Mouse (Mus musculus): ENCODE data around the gene Fbn1. TPM values are rescaled to one million over a fixed set of nuclear protein-coding genes. Genes with fewer than 3 reads are reported as not detected.

Gene Fbn1
- polyA plus RNA-seq, 1 experiment from 2014 or later = 16.8 TPM

DNA sequence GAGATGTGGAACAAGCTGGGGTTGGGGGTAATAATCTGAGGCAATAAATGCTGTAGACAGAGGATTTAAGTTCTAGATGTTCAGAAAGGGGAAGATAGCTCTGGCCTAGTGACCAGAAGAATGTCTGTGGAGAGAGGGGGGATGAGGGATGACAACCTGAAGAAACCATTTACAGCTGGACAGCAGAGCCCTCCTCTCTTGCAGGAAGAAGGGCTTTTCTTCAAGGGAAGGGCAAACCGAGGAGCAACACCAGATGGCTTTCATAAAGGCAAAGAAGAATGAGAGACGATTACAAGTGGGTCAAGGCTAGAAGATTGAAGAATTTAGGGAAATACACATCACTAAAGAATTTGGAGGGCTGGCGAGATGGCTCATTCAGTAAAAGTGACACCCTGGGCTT, 6.6 kb upstream of the Fbn1 start:
- DNase-seq (ENCODE audit: low spot score) = no peak
- H3K4me1 ChIP-seq = peaks cover 20% of the 10 kb centered on the region
- peak overlapping the region; percentile 36; the same call in 1 of the 2 replicates for H3K27ac ChIP-seq
- H3K27me3 ChIP-seq (ENCODE audit: insufficient read depth, poor library complexity, severe bottlenecking) = no peaks in the 10 kb centered on the region
- no peaks in the 10 kb centered on the region for H3K36me3 ChIP-seq
- 60% methylated on average over 3 of the region's 3 CpGs for WGBS
- H3K4me3 ChIP-seq = no peak overlapping the region
- no peaks in the 10 kb centered on the region for H3K9me3 ChIP-seq

DNA sequence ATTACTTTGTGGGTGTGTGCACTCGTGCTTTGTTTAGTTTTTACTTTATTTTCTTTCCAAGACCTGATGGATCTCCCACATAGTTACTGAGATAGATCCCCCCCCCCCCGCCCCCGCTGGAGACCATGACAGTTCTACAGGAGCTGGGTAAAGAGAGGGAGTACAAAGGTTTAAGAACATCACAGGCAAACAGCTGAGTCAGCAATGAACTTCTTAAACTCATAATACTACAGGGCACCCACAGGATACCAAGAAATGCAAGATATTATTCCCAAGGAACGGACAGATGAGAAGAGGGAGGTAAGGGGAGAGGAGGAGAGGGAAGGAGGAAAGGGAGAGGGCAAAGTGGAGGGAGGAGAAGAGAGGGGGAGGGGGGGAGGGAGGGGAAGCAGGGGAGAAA, 4.8 kb upstream of the Fbn1 start:
- Histone ChIP-seq H3K27ac (no peak overlapping the region), H3K9me3 (no peaks in the 10 kb centered on the region), H3K4me3 (no peak overlapping the region), H3K4me1 (peaks cover 20% of the 10 kb centered on the region), H3K27me3 (ENCODE audit: insufficient read depth, poor library complexity, severe bottlenecking) (peaks cover 11% of the 10 kb centered on the region), H3K36me3 (no peaks in the 10 kb centered on the region)
- 83% methylated on average over 4 of the region's 4 CpGs for WGBS
- no peak for DNase-seq (ENCODE audit: low spot score)

DNA sequence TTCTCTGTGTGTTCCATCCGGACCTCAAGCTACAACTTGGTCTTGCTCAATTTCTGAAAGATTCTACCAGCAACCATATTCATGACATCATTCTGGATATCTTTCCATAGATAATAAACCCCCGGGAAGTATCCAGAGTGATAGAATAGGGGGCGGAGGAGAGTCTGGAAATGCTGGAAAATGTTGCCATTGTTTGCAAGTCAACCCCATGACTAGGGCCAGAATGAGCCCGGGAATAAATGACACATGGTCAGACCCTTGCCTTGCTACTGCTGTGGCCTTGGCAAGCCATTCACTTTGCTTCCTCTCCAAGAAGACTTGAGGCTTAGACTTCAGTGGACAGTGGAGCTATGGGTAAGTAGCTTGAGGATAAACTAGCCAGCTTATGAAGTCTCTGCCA, 4.1 kb upstream of the Fbn1 start:
- H3K27ac ChIP-seq = no peak overlapping the region
- H3K9me3 ChIP-seq = no peaks in the 10 kb centered on the region
- DNase-seq (ENCODE audit: low spot score) = no peak
- H3K36me3 ChIP-seq = no peaks in the 10 kb centered on the region
- peaks cover 21% of the 10 kb centered on the region for H3K4me1 ChIP-seq
- WGBS = 65% methylated on average over 4 of the region's 4 CpGs
- H3K4me3 ChIP-seq = no peak overlapping the region
- H3K27me3 ChIP-seq (ENCODE audit: insufficient read depth, poor library complexity, severe bottlenecking) = peaks cover 18% of the 10 kb centered on the region

DNA sequence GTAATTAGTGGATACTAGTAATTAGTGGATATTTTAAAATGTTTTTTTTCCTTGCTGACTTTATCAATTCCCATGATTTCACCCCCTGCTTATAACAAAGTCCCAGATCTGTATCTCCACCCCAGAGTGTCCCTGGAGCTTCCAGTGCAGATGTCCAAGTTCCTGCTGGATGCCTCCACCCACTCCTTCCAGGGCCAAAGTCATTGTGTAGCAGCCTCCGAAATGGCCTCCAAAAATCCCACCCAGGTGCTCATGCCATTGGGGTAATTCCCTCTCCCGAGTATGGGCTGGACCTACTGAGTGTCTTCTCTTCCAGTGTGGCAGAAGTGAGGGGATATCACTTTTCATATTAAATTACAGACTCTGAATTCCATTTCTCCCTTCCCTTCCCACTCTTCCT, 3.0 kb upstream of the Fbn1 start:
- Histone ChIP-seq H3K36me3 (no peaks in the 10 kb centered on the region), H3K27ac (no peak overlapping the region), H3K4me3 (no peak overlapping the region), H3K27me3 (ENCODE audit: insufficient read depth, poor library complexity, severe bottlenecking) (peaks cover 20% of the 10 kb centered on the region), H3K4me1 (peaks cover 22% of the 10 kb centered on the region), H3K9me3 (no peaks in the 10 kb centered on the region)
- WGBS = 73% methylated on average over 2 of the region's 2 CpGs
- DNase-seq (ENCODE audit: low spot score) = peak; percentile 35

DNA sequence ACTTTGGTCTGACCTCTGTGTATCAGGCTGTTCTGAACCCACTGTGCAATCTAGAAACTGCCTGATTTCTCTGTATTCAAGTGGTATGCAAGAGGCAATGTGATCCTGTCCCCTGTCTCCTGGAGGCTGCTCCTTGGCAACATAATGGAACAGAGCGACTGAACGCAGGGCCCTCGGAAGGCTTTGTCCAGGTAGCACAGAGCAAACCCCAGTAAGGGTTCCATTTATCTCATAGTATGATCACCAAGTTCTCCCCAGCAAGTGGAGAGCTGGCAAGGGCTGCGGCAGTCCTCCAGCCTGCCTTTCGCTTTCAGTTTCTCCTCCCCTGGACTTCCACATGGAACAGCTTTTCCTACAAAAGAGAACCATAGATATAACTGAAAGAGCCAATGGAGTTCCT, 588 bp upstream of the Fbn1 start:
- Histone ChIP-seq H3K27ac (0 out of 2 replicates have a peak overlapping the region, but pooled peaks have one; percentile 29), H3K9me3 (no peaks in the 10 kb centered on the region), H3K27me3 (ENCODE audit: insufficient read depth, poor library complexity, severe bottlenecking) (peaks cover 20% of the 10 kb centered on the region), H3K4me3 (no peak overlapping the region), H3K4me1 (peaks cover 29% of the 10 kb centered on the region), H3K36me3 (no peaks in the 10 kb centered on the region)
- WGBS = 84% methylated on average over 5 of the region's 5 CpGs
- no peak for DNase-seq (ENCODE audit: low spot score)

DNA sequence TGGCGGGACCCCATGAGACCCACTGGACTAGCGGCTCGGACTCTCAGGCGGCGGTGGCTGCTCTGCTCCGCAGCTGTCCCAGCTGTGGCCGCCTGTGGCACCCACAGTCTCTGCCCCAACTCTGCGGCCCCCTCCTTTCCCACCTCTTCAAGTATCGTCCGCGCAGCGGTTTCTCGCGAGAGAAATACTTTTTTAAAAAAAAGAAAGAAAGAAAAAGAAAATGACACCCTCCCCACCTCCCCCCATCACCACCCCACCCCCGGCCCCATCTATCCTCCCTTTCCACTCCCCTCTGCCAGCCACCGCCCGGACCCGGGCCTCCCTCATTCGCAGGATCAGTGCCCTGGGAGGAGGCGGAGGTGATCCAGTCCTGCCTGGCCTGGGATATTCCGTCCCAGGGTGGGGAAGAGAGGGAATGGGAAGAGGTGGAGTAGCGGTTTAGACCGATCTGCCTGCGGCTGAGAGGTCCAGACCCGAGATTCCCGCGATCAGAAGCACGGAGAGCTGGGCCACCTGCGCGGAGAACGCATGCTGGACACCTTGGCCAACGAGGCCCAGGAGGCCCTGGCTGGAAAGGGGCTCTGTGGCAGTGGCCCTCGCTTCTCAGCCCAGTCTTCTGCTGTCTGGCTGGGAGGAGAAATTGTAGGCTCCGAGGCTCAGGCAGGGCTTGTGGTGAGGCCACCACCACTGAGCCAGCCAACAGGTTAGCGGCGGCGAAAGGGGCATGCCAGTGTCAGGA, 1.3 kb downstream of the Fbn1 start:
- Histone ChIP-seq H3K36me3 (peaks cover 13% of the 10 kb centered on the region; the same call in 1 of the 2 replicates), H3K4me3 (peak overlapping the region; percentile 74), H3K27me3 (ENCODE audit: insufficient read depth, poor library complexity, severe bottlenecking) (peaks cover 20% of the 10 kb centered on the region), H3K27ac (peak overlapping the region; percentile 85), H3K4me1 (peaks cover 29% of the 10 kb centered on the region), H3K9me3 (no peaks in the 10 kb centered on the region)
- peak; percentile 84 for DNase-seq (ENCODE audit: low spot score)
- WGBS = 1% methylated on average over 37 of the region's 37 CpGs

DNA sequence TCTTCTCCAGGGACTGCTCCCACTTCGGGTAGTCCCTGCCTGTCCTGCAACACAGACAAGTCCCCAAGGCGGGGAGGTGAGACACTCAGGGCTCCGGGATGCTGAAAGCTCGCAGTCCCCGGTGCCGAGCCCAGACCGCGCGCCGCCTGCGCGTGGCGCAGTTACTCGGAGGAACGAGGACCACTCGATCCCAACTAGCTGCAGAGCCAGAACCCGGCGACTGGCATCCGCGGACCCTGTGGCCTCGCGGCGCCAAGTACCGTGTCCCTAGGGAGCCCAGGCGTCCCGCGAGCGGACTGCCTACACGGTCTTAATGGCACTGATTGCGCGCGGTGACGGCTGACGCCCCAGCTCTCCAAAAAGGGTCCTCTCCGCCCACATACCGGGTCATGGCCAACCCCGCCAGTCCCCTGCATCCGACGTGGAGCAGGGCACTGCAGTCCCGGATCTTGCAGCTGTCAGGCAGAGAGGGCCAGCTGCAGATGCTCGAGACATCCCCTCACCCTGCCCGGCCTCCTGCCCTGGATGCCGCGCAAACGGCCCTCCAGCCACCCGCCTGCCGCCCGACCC, 2.0 kb downstream of the Fbn1 start:
- Histone ChIP-seq H3K4me3 (peak overlapping the region; percentile 74), H3K4me1 (peaks cover 29% of the 10 kb centered on the region), H3K9me3 (no peaks in the 10 kb centered on the region), H3K27me3 (ENCODE audit: insufficient read depth, poor library complexity, severe bottlenecking) (peaks cover 20% of the 10 kb centered on the region), H3K36me3 (peaks cover 15% of the 10 kb centered on the region; the same call in 1 of the 2 replicates), H3K27ac (peak overlapping the region; percentile 85)
- peak; percentile 84 for DNase-seq (ENCODE audit: low spot score)
- under 1% methylated on average over 48 of the region's 48 CpGs for WGBS

DNA sequence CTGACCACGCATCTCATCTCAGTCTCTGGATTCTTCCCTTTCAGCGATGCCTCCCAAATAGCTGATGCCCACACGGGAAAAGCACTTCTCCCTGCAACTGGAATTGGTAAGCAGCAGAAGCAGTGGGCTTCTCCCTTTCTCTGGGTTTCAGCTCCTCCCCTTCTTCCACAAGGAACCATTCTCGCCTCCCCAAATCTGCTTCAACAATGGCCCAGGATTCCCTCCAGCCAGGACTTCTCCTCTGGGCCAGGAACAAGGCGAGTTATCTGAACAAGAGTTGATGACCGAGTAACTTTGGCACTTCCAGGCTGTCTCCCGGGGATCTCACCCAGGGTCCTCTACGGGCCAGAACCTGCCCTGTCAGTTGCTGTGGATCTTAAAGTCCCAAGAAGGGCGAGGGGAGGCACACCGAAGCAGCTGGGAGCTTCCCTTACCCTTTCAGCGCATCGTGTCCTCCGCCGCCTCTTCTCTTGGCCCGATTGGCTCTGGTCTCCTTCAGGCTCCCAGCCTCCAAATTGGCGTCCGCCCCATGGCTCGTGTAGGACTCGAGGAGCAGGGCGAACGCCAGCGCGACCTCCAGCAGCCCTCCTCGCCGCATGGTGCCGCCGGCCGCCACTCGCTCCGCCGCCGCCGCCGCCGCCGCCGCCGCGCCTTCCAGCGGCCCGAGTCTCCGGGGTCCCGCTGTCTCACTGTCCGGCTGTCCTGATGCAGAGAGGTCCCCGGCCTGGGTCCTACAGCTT, 2.6 kb downstream of the Fbn1 start, which contains the start of gene Gm9913:
Gm9913 (plus strand) TSS at position 84 of the 740 bp plus-strand sequence.
- peak; percentile 78 for DNase-seq (ENCODE audit: low spot score)
- peaks cover 20% of the 10 kb centered on the region for H3K27me3 ChIP-seq (ENCODE audit: insufficient read depth, poor library complexity, severe bottlenecking)

DNA sequence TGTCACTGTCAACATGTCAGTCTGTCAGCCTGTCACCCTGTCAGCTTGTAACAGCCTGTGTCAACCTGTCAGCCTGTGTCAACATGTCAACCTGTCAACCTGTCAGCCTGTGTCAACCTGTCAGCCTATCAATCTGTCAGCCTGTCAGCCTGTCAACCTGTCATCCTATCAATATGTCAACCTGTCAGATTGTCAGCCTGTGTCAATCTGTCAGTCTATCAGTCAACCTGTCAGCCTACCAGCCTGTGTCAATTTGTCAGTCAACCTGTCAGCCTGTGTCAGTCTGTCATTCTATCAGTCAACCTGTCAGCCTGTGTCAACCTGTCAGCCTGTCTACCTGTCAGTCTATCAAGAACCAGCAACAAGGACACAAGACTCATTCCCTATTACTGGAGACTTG, 6.3 kb downstream of the Fbn1 start:
- peaks cover 25% of the 10 kb centered on the region for H3K36me3 ChIP-seq
- H3K4me1 ChIP-seq = peaks cover 21% of the 10 kb centered on the region
- no peak for DNase-seq (ENCODE audit: low spot score)
- no peak overlapping the region for H3K27ac ChIP-seq
- no peak overlapping the region for H3K4me3 ChIP-seq
- no peaks in the 10 kb centered on the region for H3K9me3 ChIP-seq
- H3K27me3 ChIP-seq (ENCODE audit: insufficient read depth, poor library complexity, severe bottlenecking) = no peaks in the 10 kb centered on the region

More for the DNA sequence above, 2.6 kb downstream of the Fbn1 start, which contains the start of gene Gm9913:
- Histone ChIP-seq H3K4me3 (peak within 1 kb of the TSS; percentile 74), H3K9me3 (no peaks in the 10 kb centered on the region), H3K36me3 (peaks cover 15% of the 10 kb centered on the region; the same call in 1 of the 2 replicates), H3K4me1 (peaks cover 29% of the 10 kb centered on the region), H3K27ac (peak within 1 kb of the TSS; percentile 85)
- WGBS = under 1% methylated on average over 45 of the region's 45 CpGs

DNA sequence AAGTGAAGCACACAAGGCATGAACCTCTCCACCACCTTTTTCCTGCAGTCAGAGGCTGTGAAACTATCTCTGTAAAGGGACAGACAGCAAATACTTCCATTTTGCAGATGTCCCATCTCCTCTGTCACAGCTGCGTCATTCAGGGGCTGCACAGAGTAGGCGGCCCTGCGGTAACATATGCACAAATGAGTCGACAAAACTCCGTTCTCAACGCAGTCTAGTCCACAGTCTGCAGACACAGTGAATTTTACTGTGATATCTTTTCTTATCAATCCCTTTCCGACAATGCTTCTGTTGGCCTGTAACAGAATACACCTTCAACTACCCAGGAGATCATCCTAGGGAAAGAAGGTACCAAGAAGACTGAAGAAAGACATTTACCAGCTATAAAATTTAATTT, 9.6 kb downstream of the Fbn1 start:
- H3K27me3 ChIP-seq (ENCODE audit: insufficient read depth, poor library complexity, severe bottlenecking) = no peaks in the 10 kb centered on the region
- no peak overlapping the region for H3K4me3 ChIP-seq
- H3K4me1 ChIP-seq = peaks cover 10% of the 10 kb centered on the region; the same call in 1 of the 2 replicates
- no peak overlapping the region for H3K27ac ChIP-seq
- H3K36me3 ChIP-seq = peaks cover 41% of the 10 kb centered on the region
- 76% methylated on average over 7 of the region's 7 CpGs for WGBS
- no peaks in the 10 kb centered on the region for H3K9me3 ChIP-seq
- no peak for DNase-seq (ENCODE audit: low spot score)

DNA sequence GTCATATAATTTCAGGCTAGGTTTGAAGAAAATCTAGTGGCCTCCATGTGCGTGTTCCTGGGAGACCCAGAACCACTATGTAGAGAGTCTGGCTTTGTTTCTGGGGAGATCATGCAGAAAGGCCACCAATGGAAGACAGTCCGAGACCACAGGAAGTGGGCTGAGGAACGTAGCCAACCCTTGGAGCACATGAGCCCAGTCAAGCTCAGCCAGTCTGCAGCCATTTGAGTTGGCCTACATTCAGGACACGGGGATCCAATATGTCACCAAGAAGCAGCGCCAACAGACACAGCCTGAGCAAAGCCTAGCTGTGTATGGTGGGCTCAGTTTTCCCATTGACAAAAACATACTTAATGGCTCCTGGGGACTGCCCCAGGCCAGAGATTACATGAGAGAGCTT, 11.1 kb downstream of the Fbn1 start:
- 87% methylated on average over 5 of the region's 5 CpGs for WGBS
- no peak overlapping the region for H3K27ac ChIP-seq
- peaks cover 30% of the 10 kb centered on the region for H3K36me3 ChIP-seq
- H3K4me3 ChIP-seq = no peak overlapping the region
- DNase-seq (ENCODE audit: low spot score) = peak; percentile 70
- no peaks in the 10 kb centered on the region for H3K27me3 ChIP-seq (ENCODE audit: insufficient read depth, poor library complexity, severe bottlenecking)
- no peaks in the 10 kb centered on the region for H3K9me3 ChIP-seq
- peaks cover 16% of the 10 kb centered on the region; the same call in 1 of the 2 replicates for H3K4me1 ChIP-seq

DNA sequence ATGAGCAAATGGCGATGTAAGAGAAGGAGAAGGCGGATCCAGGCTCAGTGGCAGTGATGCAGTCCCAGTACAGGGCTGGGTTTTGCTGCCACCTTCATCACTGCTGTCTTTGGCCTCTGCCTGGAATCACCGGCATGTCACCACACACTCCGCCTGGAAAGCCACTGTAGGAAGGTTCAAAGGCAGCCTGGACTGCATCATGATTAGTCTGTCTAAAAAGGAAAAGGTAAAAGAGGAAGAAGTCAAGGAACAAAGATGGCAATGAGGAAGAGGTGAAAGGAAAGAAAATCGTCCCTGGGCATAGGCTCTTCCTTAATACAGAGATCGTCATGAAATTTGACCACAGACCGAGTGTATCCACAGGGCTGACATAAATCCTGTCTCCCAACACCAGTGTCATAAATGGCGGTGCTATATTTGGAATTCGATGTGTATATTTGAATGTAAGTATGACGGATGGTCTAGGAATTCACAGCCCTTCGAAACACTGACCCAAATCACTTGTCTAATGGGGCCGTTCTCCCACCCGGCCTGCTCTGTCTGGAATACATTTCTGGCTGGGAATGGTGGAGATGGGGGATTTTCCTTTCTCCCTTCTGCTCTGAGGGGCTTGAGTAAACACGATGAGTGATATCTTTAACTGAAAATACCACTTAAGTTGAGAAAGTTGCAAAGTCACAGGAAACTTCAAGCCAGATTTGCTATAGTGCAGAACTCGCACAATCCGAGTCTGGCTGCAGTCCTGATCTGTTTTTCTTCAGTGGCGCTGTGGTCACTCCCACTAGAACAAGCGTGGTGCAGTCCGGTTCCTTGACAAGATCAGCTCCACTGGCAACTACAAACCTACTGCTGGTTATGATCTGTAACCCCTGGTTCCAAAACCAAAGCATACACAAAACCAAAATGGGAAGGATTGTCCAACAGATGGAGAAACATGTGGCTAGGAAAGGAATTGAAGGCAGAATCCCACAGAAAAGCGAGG, 12.7 kb downstream of the Fbn1 start:
- Histone ChIP-seq H3K27ac (no peak overlapping the region), H3K27me3 (ENCODE audit: insufficient read depth, poor library complexity, severe bottlenecking) (no peaks in the 10 kb centered on the region), H3K9me3 (no peaks in the 10 kb centered on the region), H3K4me3 (no peak overlapping the region), H3K36me3 (peaks cover 30% of the 10 kb centered on the region), H3K4me1 (peaks cover 16% of the 10 kb centered on the region; the same call in 1 of the 2 replicates)
- 64% methylated on average over 20 of the region's 20 CpGs for WGBS
- peak; percentile 69 for DNase-seq (ENCODE audit: low spot score)
